Mouse (Mus musculus) lung, postnatal 14 days (tissue): ENCODE measurements around the gene Cd47.
"Not testable (repeated sequence)": the region's sequence is repeated elsewhere in the genome, so short reads cannot be mapped to it uniquely, and the experiment has no call there.

Source experiments
- DNase-seq: peaks from one replicate; pipeline ENCODE4 v3.0.0; 2021

Cd47 gene

DNA sequence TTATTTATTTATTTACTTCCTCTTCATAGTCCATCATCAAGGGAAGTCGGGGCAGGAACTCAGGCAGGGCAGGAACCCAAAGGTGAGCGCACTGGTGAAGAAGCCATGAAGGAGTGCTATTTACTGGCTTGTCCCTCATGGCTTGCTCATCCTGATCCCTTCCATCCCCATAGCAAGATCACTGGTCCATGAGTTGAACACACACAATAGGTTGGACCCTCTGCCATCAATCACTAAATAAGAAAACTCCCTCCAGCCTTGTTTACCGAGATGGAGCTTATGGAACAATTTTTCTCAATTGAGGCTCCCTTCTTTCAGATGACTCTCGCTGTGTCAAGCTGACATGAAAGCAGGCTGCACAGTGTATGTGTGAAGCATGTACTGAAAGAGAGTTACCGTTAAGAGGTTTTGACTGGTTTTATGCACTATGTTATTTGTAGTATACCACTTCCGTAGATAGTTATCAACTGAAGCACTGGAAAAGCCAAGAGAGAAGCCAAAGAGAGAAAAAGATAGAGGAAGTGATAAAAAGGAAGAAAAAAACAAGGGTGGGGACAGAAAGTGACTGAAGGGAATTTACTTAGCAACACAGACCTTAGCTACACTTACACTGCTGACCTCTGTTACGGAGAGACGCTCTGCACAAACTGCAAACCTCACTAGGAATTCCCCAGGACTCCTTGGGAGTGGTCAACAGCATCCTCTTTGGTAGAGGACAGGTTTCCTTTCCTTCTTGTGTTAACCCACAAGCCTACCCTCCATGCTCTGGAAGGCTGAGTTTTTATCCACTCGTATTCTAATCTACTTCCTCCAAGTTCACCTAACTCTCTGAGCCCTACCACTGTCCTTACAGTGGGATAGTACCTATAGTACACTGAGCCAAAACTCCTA lies 9.5 kb upstream of the Cd47 start:
- no peak for DNase-seq

GRCm38 (mm10) chr16:49792446-49792878 lies 7.9 kb upstream of the Cd47 start:
- peak; percentile 58 for DNase-seq

DNA sequence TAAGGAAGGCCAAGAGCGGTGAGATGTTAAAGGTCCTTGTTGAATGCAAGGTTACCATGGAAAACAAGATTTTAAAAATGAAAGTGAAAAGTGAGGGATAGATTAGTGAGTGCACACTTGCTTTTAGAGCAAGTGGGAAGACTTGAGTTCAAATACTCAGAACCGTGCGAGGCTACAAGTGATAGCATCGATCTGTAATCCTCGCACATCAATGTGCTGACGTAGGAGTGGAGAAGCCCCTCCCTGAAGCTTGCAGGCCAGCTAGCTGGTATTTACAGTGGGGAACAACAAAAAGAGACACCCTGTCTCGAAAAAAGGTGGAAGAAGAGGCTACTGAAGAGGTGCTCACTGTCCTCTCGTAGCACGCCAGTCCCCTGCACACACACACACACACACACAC lies 6.7 kb upstream of the Cd47 start:
- no peak for DNase-seq

GRCm38 (mm10) chr16:49796271-49796670 lies 4.1 kb upstream of the Cd47 start:
- DNase-seq: no peak

GRCm38 (mm10) chr16:49796954-49797353 lies 3.4 kb upstream of the Cd47 start:
- no peak for DNase-seq

DNA sequence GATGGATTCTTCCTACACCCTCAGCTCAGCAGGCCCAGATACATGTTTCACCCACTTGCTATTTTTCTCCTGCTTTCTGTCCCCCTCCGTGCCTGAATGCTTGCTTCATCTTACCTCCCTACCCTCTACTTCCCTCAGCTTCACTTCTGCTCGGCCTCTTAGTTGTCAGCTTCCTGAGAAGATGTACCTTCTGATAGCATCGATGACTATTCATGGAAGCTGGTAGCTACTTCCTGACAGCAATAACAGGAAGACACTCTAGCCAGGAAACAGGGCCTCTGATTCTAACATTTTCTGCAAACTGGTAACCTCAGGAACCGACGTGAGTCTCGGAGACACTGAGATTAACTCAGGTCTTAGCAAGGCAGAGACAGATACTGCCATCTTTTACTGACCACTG lies 1.5 kb upstream of the Cd47 start:
- no peak for DNase-seq

GRCm38 (mm10) chr16:49800996-49801395 lies 663 bp downstream of the Cd47 start:
- no peak for DNase-seq

GRCm38 (mm10) chr16:49801399-49801798 lies 1.1 kb downstream of the Cd47 start:
- peak; percentile 22 for DNase-seq

- no peak for DNase-seq
These were observed 2.7 kb downstream of the Cd47 start for GRCm38 (mm10) chr16:49802993-49803392.

DNA sequence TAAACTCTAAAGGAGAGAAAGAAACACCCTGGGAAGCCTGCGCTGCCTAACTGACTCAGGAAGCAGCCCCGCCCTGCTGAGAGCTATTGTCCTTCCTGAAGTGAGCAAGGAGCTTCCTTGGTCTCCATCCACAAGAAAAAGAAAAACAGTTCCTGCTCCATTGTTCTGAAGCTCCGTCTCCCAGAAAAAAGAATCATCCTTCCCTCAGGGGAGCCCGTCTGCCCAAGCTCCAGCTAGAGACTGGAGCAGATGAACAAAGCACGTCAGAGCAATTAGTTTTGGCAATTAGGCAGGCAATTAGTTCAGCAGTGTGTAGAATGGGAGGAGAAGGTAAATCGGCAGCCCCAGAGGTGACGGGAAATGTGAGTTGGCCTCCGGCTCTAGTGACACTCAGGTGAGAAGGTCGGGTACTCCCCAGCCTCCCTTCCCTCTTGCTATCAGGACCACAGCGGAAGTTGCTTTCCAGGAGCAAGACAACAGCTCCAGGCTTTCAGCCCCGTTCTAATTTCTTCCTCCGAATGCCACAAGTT lies 3.7 kb downstream of the Cd47 start:
- peak; percentile 43 for DNase-seq

DNA sequence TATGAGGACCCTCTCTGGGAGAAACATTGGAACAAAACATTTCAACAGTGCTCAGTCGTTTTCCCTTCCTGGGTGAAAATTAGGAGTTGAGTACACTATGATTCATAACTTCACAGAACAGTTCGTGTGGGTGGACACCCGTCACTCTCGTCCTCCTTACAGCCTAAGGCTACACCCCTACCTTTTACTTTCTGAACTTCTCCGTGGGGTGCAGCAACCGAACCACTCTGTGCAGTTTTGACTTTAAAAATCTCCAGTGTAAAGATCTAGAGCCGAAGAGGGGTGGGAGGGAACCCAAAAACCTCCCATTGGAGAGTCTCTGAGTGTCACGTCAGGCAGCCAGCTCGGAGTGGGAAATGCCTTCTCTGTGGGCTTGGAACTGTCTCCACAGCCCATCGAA lies 6.6 kb downstream of the Cd47 start:
- no peak for DNase-seq

DNA sequence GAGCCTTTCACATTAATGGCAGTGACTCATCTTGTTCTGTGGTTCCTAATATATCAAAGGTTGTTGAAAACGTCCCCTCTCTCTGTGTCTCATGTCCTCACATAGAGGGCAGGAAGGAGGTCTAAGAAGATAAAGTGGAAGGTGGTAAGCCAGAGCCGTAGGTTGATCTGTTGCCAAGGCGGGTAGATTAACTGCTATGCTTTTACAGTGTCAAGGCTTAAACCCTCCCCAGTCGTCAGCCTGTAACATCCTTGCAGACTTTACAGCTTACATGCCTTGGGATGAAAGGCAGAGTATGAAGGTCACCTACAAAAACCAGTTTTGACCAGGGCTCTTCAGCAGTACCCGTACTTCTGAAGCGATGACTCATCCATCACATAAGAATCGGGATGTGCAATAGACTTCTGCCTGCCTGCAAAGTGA lies 7.1 kb downstream of the Cd47 start:
- DNase-seq: no peak

DNA sequence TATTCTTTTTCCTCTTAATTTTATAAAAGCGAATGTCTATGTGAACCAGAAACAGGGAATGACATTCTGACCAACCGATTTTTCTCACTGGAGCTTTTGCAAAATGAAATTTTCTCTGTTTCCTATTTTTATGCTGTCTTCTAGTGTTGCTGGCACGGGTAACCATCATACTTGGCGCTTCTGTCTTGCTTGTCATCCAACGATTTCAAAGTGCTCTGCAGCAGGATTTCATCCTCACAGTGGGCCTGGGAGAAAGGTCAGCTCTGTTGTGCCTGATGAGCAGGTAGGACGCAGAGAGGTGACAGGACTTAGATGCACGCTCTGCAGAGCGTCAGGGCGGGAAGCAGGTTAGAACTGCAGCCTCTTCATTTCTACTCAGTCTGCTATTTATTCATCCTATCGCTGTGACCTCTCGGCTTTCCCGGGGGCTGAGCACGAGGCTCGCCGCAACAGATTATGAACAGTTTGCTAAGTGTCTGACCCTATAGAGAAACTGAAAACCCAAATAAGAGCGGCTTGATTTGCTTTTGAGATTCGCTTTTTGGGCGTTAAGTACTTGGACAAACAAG lies 7.6 kb downstream of the Cd47 start:
- no peak for DNase-seq

GRCm38 (mm10) chr16:49811897-49812296 lies 11.6 kb downstream of the Cd47 start:
- DNase-seq: no peak

GRCm38 (mm10) chr16:49812821-49813616 lies 12.7 kb downstream of the Cd47 start:
- DNase-seq: no peak

DNA sequence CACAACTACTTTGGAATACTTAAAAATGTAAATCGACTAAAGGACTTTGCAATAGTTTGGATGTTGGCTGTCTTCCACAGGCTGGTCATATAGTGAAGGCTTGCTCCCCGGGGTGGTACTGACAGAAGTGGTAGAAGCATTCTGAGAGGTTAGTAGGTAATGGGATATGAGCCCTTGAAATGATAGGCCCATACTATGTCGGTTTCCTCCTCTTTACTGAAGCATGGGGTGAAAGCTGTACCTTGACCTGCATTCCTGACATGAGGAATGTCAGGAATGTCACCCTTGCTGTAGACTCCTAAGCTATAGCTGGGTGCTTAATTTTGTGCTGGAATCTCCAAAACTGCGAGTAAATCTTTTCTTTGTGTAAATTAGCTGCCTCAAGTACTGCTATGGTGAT lies 14.1 kb downstream of the Cd47 start:
- no peak for DNase-seq

DNA sequence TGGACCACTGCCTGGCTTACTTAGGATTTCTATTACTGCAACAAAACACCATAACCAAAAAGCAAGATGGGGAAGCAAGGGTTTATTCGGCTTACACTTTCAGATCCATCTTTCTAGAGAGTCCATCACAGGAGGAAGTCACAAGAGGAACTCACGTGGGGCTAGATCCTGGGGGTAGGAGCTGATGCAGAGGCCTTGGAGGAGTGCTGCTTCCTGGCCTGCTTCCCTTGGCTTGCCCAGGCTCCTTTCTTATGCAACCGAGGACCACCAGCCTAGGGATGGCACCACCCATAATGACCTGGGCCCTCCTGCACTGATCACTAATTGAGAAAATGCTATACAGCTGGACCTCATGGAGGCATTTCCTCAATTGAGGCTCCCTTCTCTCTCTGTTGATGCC lies 16.6 kb downstream of the Cd47 start:
- DNase-seq: no peak

DNA sequence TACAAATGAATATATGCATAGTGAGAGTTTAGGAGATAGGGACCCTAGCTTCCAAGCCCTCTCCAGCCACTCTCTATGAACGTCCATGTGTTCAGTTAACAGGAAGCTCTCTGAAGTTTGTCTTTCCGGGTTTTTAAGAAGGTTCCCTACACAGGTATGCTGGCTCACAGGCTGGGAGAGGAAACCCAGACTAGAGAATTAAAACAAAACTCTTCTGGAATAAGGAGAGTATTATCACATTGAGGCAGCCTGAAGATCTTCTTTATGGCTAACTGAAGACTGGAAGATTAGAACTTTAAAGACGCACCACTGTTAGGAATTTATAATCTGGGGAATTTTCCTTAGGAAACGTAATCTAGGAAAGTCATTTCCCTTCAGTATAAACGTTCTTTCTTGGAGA lies 17.8 kb downstream of the Cd47 start:
- no peak for DNase-seq

DNA sequence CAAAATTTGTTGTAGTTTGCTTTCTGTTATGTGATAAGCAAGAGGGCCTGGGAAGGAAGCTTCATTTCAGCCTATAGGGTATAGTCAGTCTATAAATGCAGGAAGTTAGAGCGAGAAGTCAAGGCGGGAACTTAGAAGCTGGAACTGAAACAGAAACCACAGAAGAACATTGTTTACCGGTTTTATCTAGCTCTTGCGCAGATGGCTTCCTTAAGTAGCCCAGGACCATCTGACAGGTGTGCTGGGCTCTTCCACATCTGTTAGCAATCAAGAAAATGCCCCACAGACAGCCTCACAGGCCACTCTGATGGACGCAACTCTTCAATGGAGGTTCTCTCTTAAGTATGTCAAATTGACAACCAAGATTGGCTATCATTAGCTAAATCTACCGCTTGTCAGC lies 18.3 kb downstream of the Cd47 start:
- no peak for DNase-seq

GRCm38 (mm10) chr16:49819494-49819893 lies 19.2 kb downstream of the Cd47 start:
- DNase-seq: no peak

GRCm38 (mm10) chr16:49830911-49831310 lies 30.6 kb downstream of the Cd47 start:
- DNase-seq: not testable (repeated sequence)

DNA sequence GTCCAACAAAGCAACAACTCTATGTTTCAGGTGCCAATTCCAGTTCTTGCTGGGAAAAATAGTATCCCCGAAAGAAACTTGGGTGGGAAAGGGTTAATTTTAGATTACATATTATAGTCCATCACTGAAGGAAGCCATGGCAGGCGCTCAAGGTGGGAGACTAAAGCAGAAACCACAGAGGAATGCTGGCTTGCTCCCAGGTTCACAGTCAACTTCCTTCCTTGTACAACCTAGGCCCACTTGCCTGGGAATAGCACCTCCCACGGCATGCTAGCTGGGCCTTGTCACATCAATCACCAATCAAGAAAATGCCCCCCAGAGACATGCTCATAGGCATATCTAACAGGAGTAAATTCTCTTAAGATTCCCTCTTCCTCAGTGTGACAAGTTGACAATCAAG lies 32.0 kb downstream of the Cd47 start:
- no peak for DNase-seq

- no peak for DNase-seq
These were observed 33.9 kb downstream of the Cd47 start for GRCm38 (mm10) chr16:49834130-49834693.
